20 mouse cellular contexts compared by ENCODE assay signal in genomic region chr1:193149231-193149630, GRCm38 (mm10). TPM values are rescaled to one million over a fixed set of nuclear protein-coding genes. Genes with fewer than 3 reads are reported as not detected.
"Had no signal": no experiment of that assay in that cellular context is flagged by ENCODE, and none has a peak within 500 bp of the region (broad histone marks: within the 10 kb centered on the region; RNA-seq: fewer than 3 reads in every experiment).

No protein-coding gene starts in this region.

- H3K9ac ChIP-seq: lung, embryonic 14.5 days; midbrain, embryonic 12.5 days; neural tube, embryonic 13.5 days; neural tube, embryonic 15.5 days had no signal

- H3K9me3 ChIP-seq: midbrain, embryonic 10.5 days; midbrain, embryonic 12.5 days; neural tube, embryonic 13.5 days; neural tube, embryonic 15.5 days had no signal

- H3K36me3 ChIP-seq: midbrain, embryonic 10.5 days; midbrain, embryonic 12.5 days; neural tube, embryonic 13.5 days; neural tube, embryonic 15.5 days had no signal

- H3K27ac ChIP-seq: midbrain, embryonic 10.5 days; midbrain, embryonic 12.5 days; neural tube, embryonic 13.5 days; neural tube, embryonic 15.5 days had no signal

- ATAC-seq: midbrain, embryonic 16.5 days had no signal

- H3K4me2 ChIP-seq: lung, embryonic 14.5 days; midbrain, embryonic 12.5 days; neural tube, embryonic 13.5 days; neural tube, embryonic 15.5 days had no signal

- H3K4me3 ChIP-seq: midbrain, embryonic 10.5 days; midbrain, embryonic 12.5 days; myocyte; neural tube, embryonic 13.5 days; neural tube, embryonic 15.5 days had no signal

- DNase-seq: lung, adult 18-20 months; lung, embryonic 14.5 days; lung, postnatal 10 days; lung, postnatal 4 days; midbrain, embryonic 14.5 days; retina, postnatal 1 day; right cerebral cortex, adult 18-20 months; right cerebral cortex, postnatal 25 days; right cerebral cortex, postnatal 4 days; spleen, adult 18-20 months; thymus, adult 18-20 months; thymus, postnatal 14 days; thymus, postnatal 36 days had no signal

RNA-seq across cellular contexts. Expression of gene Lamb3, which starts 58.3 kb away (rescaled TPM):
- total RNA-seq: megakaryocyte-erythroid progenitor cell, adult 5-6 weeks had no signal
